In the genomic region with DNA sequence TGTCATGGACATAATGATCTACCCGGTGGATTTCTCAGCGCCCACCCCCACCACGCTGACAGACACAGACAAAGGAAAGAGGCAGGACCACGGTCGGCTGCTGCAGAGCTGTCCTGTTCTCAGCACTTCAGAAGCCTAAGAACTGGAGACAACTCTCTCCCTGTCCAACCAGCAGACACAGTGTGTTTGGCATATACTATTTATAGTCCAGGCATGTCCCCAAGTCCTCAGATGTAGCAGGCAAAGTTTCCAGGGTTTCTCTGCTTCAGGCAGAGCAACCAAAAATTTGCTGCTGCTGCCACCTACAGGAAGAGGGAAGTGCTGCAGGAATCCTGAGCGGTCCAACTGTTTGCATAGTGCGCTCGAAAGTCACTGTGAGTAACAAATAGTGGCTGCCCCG, we compare ENCODE assay signal across 9 mouse cellular contexts. TPM values are rescaled to one million over a fixed set of nuclear protein-coding genes. Genes with fewer than 3 reads are reported as not detected.
A peak's percentile ranks its signal among the peaks of the same experiment; 100 is the strongest.
DNase-seq lines count a peak whose midpoint lies in the region; ATAC-seq and TF ChIP-seq lines count a peak whose summit lies in the region.
"Had no signal": no experiment of that assay in that cellular context is flagged by ENCODE, and none has a peak within 500 bp of the region (broad histone marks: within the 10 kb centered on the region; RNA-seq: fewer than 3 reads in every experiment).

No protein-coding gene starts in this region.

- no peaks in the 10 kb centered on the region for H3K36me3 ChIP-seq in ES-E14 (ENCODE audit: control insufficient read depth, insufficient read depth, low read length, poor library complexity, severe bottlenecking)
- no peaks in the 10 kb centered on the region for H3K36me3 ChIP-seq in embryonic facial prominence, embryonic 11.5 days (replicated peaks; ENCODE audit: control insufficient read depth, insufficient read depth, low read depth, low read length)
- no peaks in the 10 kb centered on the region for H3K36me3 ChIP-seq in heart, adult 2 months (ENCODE audit: control insufficient read depth, insufficient read depth, low read length)
- no peaks in the 10 kb centered on the region for H3K36me3 ChIP-seq in liver, postnatal 0 days (replicated peaks; ENCODE audit: insufficient read depth, low read length)

- in situ Hi-C loops in ES-E14 (cut with MboI; ENCODE audit: low sequenced_read_pairs in 2 of 2, unreplicated experiment in 2 of 2), result loop anchor here (10.0 to 25.0 kb wide), 2 partner anchors 289 to 292 kb away; no protein-coding TSS in a partner anchor

- H3K4me3 ChIP-seq in ES-E14 (ENCODE audit: insufficient read depth in 1 of 2, low read depth in 1 of 2, low read length in 2 of 2, poor library complexity in 1 of 2, severe bottlenecking in 1 of 2), result no peak overlapping the region
- H3K4me3 ChIP-seq in embryonic facial prominence, embryonic 11.5 days (ENCODE audit: low read depth, low read length), result no peak overlapping the region
- H3K4me3 ChIP-seq in heart, adult 2 months, result no peak overlapping the region
- H3K4me3 ChIP-seq in liver, postnatal 0 days (ENCODE audit: low read depth, low read length), result no peak overlapping the region

- no peak overlapping the region for H3K27ac ChIP-seq in ES-E14 (ENCODE audit: insufficient read depth, low read depth, low read length, poor library complexity, severe bottlenecking)
- H3K27ac ChIP-seq in embryonic facial prominence, embryonic 11.5 days (replicated peaks; ENCODE audit: low read depth, low read length), result no peak overlapping the region
- H3K27ac ChIP-seq in heart, adult 2 months, result no peak overlapping the region
- H3K27ac ChIP-seq in liver, postnatal 0 days (ENCODE audit: low read depth), result no peak overlapping the region

- 35% methylated on average over 9 of the region's 9 CpGs for WGBS in embryonic facial prominence, embryonic 11.5 days
- WGBS in heart, adult 2 months, result 27% methylated on average over 9 of the region's 9 CpGs
- 42% methylated on average over 9 of the region's 9 CpGs for WGBS in liver, postnatal 0 days (ENCODE audit: insufficient replicate concordance)

- TF ChIP-seq EP300 in heart, adult 2 months (IDR thresholded peaks at IDR 0.05; ENCODE audit: insufficient read depth, low read depth, low read length), result peak; percentile 77; the same call in 1 of the 2 replicates
- TF ChIP-seq EP300 in liver, postnatal 0 days (IDR thresholded peaks at IDR 0.05; ENCODE audit: low read depth), result no peak

- no peaks in the 10 kb centered on the region for H3K4me1 ChIP-seq in ES-E14 (ENCODE audit: control insufficient read depth in 2 of 2, insufficient read depth in 2 of 2, low read length in 2 of 2, poor library complexity in 1 of 2)
- no peaks in the 10 kb centered on the region for H3K4me1 ChIP-seq in embryonic facial prominence, embryonic 11.5 days (ENCODE audit: control insufficient read depth, insufficient read depth, low read length)
- H3K4me1 ChIP-seq in heart, adult 2 months (ENCODE audit: control insufficient read depth, insufficient read depth, low read length), result no peaks in the 10 kb centered on the region
- H3K4me1 ChIP-seq in liver, postnatal 0 days (ENCODE audit: insufficient read depth), result no peaks in the 10 kb centered on the region

- peak; percentile 62; the same call in 1 of the 2 replicates for ATAC-seq in embryonic facial prominence, embryonic 11.5 days (replicated peaks; ENCODE audit: insufficient number of reproducible peaks, low FRiP score, low TSS enrichment, low read depth)
- no peak for ATAC-seq in liver, postnatal 0 days
- ATAC-seq in monocyte, adult 5-6 weeks (replicated peaks; ENCODE audit: insufficient number of reproducible peaks, low FRiP score, low TSS enrichment, poor library complexity, severe bottlenecking), result no peak

- intact Hi-C loops in heart, adult 2 months (cut with DNase I), result loop anchor here (1.0 to 10.0 kb wide), 4 partner anchors 197 to 419 kb away; no protein-coding TSS in a partner anchor

- no peaks in the 10 kb centered on the region for H3K9me3 ChIP-seq in ES-E14 (ENCODE audit: control insufficient read depth, insufficient read depth, low read depth, low read length)
- no peaks in the 10 kb centered on the region for H3K9me3 ChIP-seq in embryonic facial prominence, embryonic 11.5 days (replicated peaks; ENCODE audit: control insufficient read depth, low read length)
- no peaks in the 10 kb centered on the region for H3K9me3 ChIP-seq in liver, postnatal 0 days (ENCODE audit: low read length)

- H3K9ac ChIP-seq in ES-E14 (ENCODE audit: insufficient read depth, low read depth, low read length, poor library complexity, severe bottlenecking), result no peak overlapping the region
- H3K9ac ChIP-seq in embryonic facial prominence, embryonic 11.5 days (replicated peaks; ENCODE audit: low read length), result no peak overlapping the region
- no peak overlapping the region for H3K9ac ChIP-seq in heart, adult 2 months (ENCODE audit: low read depth, low read length)
- no peak overlapping the region for H3K9ac ChIP-seq in liver, postnatal 0 days (replicated peaks)

- no peak for TF ChIP-seq POLR2A in heart, adult 2 months (IDR thresholded peaks at IDR 0.05; ENCODE audit: insufficient read depth, low read depth, low read length)

- H3K27me3 ChIP-seq in embryonic facial prominence, embryonic 11.5 days (ENCODE audit: control insufficient read depth, insufficient read depth, low read length), result no peaks in the 10 kb centered on the region
- no peaks in the 10 kb centered on the region for H3K27me3 ChIP-seq in heart, adult 2 months (ENCODE audit: control insufficient read depth, insufficient read depth, low read length)
- no peaks in the 10 kb centered on the region for H3K27me3 ChIP-seq in liver, postnatal 0 days (ENCODE audit: insufficient read depth, low read length)

- DNase-seq in ES-E14 (ENCODE audit: low read depth, low spot score), result peak; percentile 71
- DNase-seq in adrenal gland, postnatal 25 days, result peak; percentile 68
- peak; percentile 88 for DNase-seq in embryonic facial prominence, embryonic 11.5 days (ENCODE audit: low spot score)
- DNase-seq in heart, adult 2 months, result peak; percentile 62 to 80
- DNase-seq in kidney, postnatal 10 days, result peak; percentile 84
- peak; percentile 72 for DNase-seq in liver, postnatal 0 days
- peak; percentile 64 for DNase-seq in ovary, postnatal 14 days (ENCODE audit: low spot score)

- H3K4me2 ChIP-seq in embryonic facial prominence, embryonic 11.5 days (ENCODE audit: low read depth, low read length), result no peak overlapping the region
- H3K4me2 ChIP-seq in liver, postnatal 0 days (ENCODE audit: low read depth, low read length), result no peak overlapping the region

- H3K79me2 ChIP-seq in heart, adult 2 months (replicated peaks; ENCODE audit: control insufficient read depth, insufficient read depth, low read length), result no peaks in the 10 kb centered on the region

- TF ChIP-seq CTCF in heart, adult 2 months (IDR thresholded peaks at IDR 0.05), result peak; percentile 91
- TF ChIP-seq CTCF in liver, postnatal 0 days (IDR thresholded peaks at IDR 0.05; ENCODE audit: low read depth), result peak; percentile 82

TF ChIP-seq in ES-E14, 5 proteins besides CTCF, POLR2A, EP300 and RAD21:
- TF ChIP-seq MAFK (IDR thresholded peaks at IDR 0.05; ENCODE audit: insufficient read depth, low read depth, low read length) (no peak), ZC3H11A (IDR thresholded peaks at IDR 0.05; ENCODE audit: borderline replicate concordance, low read depth, low read length) (peak; percentile 91; the same call in 1 of the 2 replicates)

RNA-seq across cellular contexts. Expression of gene Efcab6, which starts 11.3 kb away (rescaled TPM):
- total RNA-seq in ES-E14 (2012; rRNA removed), result 0.76 and 1.3 TPM in 2 replicates
- total RNA-seq in adrenal gland, postnatal 25 days (2021), result 0.21 TPM in 1 of 2 replicates, not detected in the other
- polyA plus RNA-seq in embryonic facial prominence, embryonic 11.5 days (2014; fragmentation: Nextera tagmentation; extraction: Ambion mirVana), result 0.14 and 0.20 TPM in 2 replicates
- total RNA-seq in heart, adult 2 months (2021), result not detected
- 0.06 and 0.18 TPM in 2 replicates for polyA plus RNA-seq in heart, adult 2 months (2012; rRNA removed)
- not detected in 2 replicates for polyA plus RNA-seq in liver, postnatal 0 days (2015; fragmentation: Nextera tagmentation; extraction: Ambion mirVana)
- total RNA-seq in monocyte, adult 5-6 weeks (2017), result 0.19 to 0.48 TPM (median 0.43 TPM) in 3 replicates
- polyA plus RNA-seq: liver, embryonic 16.5 days had no signal

RNA-seq across cellular contexts. Expression of gene Sult4a1, which starts 51.7 kb away (rescaled TPM):
- total RNA-seq in ES-E14 (2012; rRNA removed), result 34.9 and 40.5 TPM in 2 replicates
- 3.0 and 4.1 TPM in 2 replicates for total RNA-seq in adrenal gland, postnatal 25 days (2021)
- polyA plus RNA-seq in embryonic facial prominence, embryonic 11.5 days (2014; fragmentation: Nextera tagmentation; extraction: Ambion mirVana), result 5.7 and 7.4 TPM in 2 replicates
- total RNA-seq in heart, adult 2 months (2021), result under 1 TPM in 1 of 2 experiments, not detected in 1; 0.20 TPM
- polyA plus RNA-seq in heart, adult 2 months (2012; rRNA removed), result 0.86 and 0.91 TPM in 2 replicates
- 0.06 TPM in 1 of 2 replicates, not detected in the other for polyA plus RNA-seq in liver, postnatal 0 days (2015; fragmentation: Nextera tagmentation; extraction: Ambion mirVana)
- 0.32 to 2.5 TPM (median 0.49 TPM) in 3 replicates for total RNA-seq in monocyte, adult 5-6 weeks (2017)
